In genomic region chr13:57221092-57221491, GRCm38 (mm10) we compare ENCODE assay signal across 17 mouse cellular contexts.
"Had no signal": no experiment of that assay in that cellular context is flagged by ENCODE, and none has a peak within 500 bp of the region (broad histone marks: within the 10 kb centered on the region; RNA-seq: fewer than 3 reads in every experiment).

No protein-coding gene starts in this region.

- H3K9ac ChIP-seq: intestine, embryonic 15.5 days; limb, embryonic 13.5 days; liver, embryonic 14.5 days; lung, embryonic 15.5 days; neural tube, embryonic 15.5 days had no signal

- DNase-seq: kidney, adult 8-10 months; kidney, postnatal 4 days; left cerebral cortex, postnatal 4 days; midbrain, embryonic 14.5 days; right cerebral cortex, adult 18-20 months; right cerebral cortex, postnatal 25 days; thymus, adult 2 months; thymus, postnatal 25 days had no signal

- H3K4me2 ChIP-seq: intestine, embryonic 15.5 days; limb, embryonic 13.5 days; lung, embryonic 15.5 days; neural tube, embryonic 15.5 days had no signal

- ATAC-seq: intestine, embryonic 15.5 days had no signal

- H3K4me3 ChIP-seq: intestine, embryonic 15.5 days; layer of hippocampus, adult 2 months; limb, embryonic 13.5 days; lung, embryonic 15.5 days; midbrain, embryonic 10.5 days; myocyte; neural tube, embryonic 15.5 days had no signal

- H3K27me3 ChIP-seq: intestine, embryonic 15.5 days; limb, embryonic 13.5 days; lung, embryonic 15.5 days; neural tube, embryonic 15.5 days had no signal

- H3K27ac ChIP-seq: intestine, embryonic 15.5 days; kidney, postnatal 0 days; layer of hippocampus, adult 2 months; limb, embryonic 13.5 days; liver, embryonic 14.5 days; lung, embryonic 15.5 days; midbrain, embryonic 10.5 days; neural tube, embryonic 15.5 days had no signal

- H3K4me1 ChIP-seq: limb, embryonic 13.5 days had no signal

- H3K9me3 ChIP-seq: intestine, embryonic 15.5 days; limb, embryonic 13.5 days; lung, embryonic 15.5 days; midbrain, embryonic 10.5 days; neural tube, embryonic 15.5 days had no signal

- H3K36me3 ChIP-seq: intestine, embryonic 15.5 days; limb, embryonic 13.5 days; lung, embryonic 15.5 days; midbrain, embryonic 10.5 days; neural tube, embryonic 15.5 days had no signal
